Mouse (Mus musculus) mature B cell (primary cell): ENCODE data around the gene Gp9.

Experiments
- in situ Hi-C: fragments of 300-500 bp; cut with MboI; formaldehyde crosslinking; loops from 2 replicates; pipeline ENCODE4 v1.14.3; 2019

Gene Gp9

DNA sequence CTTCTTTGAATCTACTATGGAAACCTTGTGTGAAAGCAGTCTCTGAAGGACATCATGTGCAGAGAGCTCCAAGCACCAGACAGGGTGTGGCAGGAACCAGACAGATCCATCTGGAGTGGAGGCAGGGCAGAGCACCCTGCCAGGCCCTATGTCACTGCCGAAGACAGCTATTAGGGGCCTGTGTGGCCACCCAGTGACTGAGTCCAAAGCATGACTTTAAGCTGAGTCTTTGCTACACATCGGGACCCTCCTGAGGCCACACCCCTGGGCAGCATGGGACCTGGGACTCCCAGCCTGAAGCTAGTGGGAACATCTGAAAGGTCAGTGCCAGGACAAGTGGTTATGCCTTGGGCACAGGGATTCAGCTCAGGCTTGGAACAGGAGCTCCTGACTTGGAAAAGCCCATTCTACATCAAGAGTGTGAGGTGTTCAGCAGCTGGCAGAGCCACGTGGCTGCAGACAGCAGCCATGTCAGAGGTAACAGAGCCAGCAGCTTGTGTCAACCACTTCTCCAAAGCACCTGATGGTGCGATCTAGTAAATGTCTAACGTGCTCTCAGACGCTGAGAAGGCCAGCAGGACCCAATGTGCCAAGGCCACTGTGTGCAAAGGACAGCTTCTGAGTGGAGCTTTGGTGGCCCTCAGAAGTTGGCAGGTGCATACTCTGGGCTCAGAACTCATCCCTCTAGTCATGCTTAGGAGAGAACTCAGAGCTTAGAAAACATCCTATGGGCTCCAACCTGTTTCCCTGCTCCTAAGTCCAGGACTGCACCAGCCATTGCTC is 9.4 kb downstream of the Gp9 start:
- in situ Hi-C loops, result no loop called here

DNA sequence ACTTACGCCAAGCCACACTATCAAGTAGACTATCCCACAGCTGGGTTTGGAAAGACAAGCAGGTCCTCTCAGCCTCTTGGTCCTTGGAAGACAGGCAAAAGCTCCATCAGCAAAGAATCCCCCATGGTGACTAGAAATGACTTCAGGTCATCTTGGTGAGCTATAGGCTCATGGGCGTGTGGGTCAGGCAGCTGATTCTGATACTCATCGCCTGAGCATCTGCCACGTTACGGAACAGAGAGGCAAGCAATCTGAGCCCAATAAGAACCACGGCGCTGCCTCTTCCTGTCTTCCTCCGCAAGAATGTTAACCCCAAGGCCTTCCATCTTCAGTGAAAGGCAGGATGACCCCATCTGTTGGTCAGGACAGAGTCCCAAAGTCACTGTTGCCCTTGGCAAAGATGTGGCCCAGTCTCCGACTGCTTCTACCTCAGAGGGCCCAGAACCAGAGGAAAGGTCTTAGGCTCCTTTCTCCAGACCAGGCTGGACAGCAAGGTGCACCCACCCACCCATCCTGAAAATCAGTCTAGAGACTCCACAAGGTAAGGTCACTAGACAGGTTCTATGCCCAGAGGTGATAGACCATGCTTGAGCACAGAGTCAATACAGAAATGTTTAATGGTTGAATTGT is 10.5 kb downstream of the Gp9 start:
- in situ Hi-C loops, result no loop called here

DNA sequence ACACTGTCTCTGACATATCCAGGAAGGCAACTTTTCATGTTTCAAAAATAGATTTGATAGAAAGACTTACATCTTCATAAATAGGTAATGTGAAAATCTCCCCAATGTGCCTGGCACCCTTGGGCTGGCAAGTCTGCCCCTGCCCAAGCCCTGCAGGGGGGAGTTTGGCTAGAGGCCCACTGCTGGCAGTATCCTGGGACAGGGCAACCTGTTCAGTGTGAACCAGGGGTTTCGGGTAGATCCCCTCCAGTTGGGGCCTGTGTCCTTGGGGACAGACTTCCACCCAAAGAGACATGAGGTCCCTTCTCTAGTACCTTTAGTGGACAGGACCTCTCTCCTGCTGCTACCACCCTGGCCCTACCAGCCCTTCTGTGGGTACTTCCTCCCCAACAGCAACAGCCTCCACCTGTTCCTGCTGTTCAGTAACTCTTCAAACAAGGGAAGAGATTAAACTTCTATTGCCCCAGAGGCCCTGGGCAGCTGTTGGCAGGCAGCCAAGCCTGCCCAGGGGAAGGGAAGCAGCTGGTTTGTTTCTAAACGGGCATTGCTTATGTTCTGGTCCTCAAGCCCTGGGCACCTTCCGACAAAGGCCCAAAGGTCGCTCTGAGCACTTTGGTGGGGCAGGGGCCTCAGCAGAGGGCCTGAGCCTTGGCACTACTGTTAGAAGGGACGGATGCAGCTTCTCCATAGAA is 11.2 kb downstream of the Gp9 start:
- in situ Hi-C loops, result no loop called here

DNA sequence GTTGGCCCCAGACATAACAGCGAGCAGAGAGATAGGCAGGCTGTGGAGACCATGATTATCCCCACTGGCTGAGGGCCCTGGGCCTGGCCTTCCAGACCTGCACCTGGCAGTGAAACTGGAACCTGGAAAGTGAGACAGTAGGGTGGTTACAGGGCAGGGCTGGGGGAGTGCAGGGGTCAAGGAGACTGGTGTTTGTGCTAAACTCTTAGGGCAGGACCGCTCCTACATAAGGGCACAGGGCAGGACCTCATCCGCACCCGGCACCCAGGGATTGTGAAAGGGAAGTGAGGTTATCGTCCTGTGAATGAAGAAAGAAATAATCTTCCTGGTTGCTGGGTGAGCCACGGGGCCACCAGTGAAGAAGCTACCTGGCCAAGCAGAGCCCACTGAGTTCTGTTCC is 11.9 kb downstream of the Gp9 start:
- in situ Hi-C loops, result no loop called here

DNA sequence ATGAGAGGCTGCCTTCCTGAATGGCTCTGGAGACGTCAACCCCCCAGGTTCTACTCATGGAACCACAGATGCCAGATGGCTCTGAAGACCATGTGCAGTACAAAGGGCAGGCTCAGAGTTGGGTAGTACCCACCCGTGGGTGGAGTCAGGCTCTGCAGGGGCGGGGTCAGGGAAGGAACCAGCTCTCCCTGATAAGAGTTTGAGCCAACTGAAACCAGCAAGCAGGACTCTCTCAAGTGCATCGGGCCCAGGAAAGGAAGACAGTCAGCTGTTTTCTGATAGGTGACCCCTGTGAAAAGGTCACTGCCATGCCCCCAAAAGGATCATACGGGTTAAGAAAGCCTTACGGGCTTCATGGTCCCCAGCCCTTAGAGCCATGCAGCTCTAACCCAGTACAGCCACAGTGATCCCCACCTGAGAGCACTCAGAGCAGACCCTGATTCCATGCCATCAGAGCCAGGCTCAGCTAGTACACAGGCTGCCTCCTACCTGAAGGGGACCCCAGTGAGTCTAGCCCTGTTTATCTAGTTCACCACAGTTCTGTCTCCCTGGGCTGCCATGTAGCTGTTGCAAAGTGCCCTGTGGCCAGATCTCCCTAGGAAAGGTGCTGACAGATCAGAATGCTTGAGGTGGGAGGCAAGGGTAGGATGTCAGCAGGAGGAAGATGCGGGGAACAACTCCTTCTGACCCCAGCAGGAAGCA is 13.1 kb downstream of the Gp9 start:
- in situ Hi-C loops, result no loop called here

DNA sequence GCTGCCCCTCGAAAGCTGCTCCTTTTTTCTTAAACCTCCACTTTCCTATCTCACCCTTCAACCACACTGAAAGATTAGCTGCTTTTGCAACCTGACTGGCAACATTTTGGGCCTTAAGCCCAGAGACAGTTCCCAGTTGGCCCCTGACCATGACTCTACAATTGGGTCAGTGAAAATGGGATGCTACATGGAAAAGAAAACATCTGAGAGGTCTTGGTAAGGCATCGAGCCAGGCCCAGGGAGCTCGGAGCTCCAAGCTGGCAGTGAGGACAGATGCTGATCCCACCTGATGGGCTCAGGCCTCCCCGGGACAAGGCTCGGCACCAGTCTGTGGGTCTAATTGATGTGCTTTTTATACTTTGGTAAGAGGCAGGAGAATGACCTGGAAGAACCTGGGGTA is 14.0 kb downstream of the Gp9 start:
- in situ Hi-C loops, result no loop called here

DNA sequence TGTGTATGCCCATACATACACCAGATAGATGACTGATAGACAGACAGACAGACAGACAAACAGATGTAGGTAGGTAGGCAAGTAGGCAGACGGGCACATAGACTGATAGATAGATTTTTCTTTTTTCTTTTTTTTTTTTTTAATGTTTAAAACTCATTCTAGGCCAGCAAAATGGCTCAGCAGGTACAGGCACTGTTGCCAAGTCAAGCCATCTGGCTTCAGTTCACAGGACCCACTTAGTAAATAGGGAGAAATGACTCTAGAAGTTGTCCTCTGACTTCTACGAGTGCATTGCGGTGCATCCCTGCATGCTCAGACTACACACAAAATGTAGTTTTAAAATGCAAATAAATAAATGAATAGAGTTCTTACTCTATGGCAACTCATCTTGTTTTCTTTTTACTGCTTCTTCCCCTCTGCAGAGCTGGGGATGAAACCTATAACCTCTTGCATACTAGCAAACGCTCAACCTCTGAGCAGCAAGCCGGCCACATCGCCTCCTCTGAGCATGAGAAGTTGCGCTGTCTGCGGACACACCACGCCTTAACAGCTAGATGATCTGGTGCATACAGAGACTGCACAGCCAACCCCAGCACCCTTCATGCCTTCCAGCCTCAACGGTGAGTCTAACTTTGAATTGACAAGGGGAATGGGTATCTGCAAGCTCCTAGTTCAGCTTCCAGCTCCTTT is 16.1 kb downstream of the Gp9 start:
- in situ Hi-C loops, result no loop called here

DNA sequence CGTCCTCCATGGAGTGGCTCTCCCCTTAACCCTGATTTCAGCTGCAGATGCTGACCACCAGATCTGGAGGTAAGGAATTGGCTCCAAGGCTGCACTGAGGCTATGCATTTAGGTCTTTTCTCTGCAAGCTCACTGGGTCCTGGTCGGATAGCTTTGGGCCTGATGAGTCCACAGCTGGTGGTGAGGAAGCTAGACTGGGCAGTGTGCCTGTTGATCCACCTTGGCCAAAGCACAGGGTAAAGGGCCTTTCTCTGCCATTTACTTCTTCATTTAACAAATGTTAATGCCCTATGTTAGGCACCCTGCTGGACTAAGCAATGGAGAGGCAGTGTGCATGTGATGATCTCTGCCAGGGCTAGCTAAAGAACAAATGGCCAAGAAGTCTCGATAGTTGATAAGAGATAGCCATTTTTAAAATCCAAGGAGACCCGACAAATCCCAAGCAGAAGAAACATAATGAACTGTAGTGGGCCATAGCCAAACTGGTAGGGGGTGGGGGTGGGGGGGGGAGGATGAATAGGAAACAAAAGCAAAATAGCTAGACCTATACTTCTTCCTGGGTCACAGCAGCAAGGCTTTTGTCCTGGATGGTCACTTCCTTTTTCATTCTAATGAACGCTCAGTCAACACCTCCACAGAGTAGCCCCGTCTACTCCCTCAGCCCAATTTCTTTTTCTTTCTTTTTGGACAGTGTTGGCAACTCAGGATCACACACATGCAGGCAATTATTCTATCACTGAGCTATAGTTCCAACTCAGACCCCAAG is 17.7 kb downstream of the Gp9 start:
- in situ Hi-C loops, result no loop called here

DNA sequence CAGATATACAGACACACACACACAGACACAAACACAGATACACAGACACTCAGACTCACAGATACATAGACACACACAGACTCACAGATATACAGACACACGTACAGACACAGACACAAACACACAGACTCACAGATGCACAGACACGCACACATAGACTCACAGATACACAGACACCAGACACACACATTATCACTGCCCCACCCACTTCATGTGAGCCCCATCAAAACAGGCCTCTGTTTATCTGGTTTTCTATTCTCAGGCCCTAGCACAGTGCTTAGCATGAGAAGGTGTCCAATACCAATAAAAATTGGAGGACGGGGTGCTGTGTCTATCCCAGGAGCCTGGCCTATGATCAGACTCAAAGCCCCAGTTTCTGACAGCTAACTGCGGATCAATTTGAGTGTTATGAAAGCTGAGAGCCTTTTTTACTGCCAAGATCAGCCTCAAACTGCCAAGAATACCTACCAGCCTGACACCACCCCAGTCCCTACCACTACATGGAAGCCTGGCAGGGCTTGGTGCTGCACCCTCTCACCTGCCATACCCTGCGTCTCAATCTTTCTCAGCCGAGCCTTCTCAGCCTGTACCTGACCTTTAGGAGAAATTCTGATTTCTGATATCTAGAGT is 18.5 kb downstream of the Gp9 start:
- in situ Hi-C loops, result no loop called here

DNA sequence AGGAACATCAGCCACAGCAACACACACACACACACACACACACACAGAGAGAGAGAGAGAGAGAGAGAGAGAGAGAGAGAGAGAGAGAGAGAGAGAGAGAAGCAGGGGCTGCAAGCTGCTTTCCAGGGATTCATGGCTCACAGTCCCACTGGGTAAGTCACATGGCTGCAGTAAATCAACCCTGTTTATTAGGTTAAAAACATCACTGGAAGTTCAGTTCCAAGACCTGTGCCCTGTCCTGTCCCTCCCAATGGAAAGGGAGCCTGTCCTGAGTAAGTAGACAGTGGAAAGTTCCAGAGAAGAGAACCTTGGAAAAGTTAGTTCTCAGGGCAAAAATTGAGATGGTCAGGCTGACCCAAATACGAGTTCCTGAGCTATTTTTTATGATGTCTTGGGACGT is 19.4 kb downstream of the Gp9 start:
- in situ Hi-C loops, result no loop called here

DNA sequence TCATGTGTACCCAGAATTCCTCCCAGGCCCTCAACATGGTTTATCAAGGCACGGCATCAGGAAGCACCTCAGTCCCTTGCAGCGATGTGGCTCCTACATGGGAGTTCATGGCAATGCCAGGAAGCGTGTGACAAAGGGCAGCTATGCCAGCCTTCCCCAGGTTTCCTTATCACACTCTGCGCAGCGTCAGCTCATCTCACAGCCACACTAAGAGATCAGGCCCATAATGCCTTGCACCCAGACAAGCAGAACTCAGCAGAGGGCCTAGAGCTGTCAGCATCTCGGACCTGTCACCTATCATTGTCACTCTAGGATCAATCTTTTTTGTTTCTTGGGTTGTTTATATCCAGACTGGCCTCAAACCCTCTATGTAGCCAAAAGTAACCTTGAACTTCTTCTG is 21.7 kb downstream of the Gp9 start:
- in situ Hi-C loops, result no loop called here

DNA sequence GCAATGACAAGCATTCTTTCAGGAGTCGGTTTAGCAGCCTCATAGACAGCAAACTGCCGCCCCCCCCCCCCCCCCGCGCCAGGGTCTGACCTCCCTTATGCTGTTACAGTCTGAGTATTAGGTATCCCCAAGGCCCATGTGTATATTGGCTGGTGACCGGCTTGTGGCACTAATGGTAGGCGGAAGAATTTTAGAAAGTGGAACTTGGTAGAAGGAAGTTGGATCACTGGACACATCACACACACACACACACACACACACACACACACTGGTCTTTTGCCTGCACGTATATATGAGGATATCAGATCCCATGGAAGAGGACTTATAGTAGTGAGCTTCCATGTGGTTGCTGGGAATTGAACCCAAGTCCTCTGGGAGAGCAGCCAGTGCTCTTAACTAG is 24.6 kb downstream of the Gp9 start:
- in situ Hi-C loops, result no loop called here

DNA sequence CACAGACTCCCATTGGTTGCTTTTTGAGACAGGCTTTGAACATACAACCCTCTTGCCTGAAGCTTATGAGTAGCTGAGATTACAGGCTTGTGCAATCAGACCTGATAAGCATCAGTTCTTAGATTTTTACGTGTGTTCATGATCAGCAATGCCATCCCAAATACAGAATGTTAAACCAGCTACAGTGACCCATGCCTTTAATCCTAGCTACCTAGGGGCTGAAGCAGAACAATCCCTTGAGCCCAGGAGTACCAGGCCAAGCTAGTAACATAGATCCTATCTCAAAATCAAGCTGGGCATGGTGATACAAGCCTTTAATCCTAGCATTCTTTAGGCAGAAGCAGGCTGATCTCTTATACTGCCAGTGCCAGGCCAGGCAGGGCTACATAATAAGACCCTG is 26.2 kb downstream of the Gp9 start:
- in situ Hi-C loops, result no loop called here

DNA sequence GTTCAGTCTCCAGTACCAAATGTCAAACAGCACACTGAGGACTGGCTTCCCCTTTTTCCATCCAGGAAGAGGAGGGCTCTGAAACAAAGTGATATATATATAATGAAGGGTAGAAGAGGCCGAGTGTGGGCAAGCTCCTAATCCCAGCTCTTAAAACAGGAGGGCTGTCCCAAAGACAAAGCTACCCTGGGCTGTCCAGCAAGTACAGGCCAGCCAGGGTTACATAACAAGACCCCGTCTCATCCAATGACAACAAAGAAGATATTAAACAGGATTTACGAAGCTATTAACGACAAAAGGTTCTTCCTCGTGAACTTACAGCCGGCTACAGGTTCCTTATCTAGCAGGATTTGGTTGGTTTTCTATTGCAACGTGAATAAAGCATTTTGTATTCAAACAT is 27.0 kb downstream of the Gp9 start:
- in situ Hi-C loops, result no loop called here

DNA sequence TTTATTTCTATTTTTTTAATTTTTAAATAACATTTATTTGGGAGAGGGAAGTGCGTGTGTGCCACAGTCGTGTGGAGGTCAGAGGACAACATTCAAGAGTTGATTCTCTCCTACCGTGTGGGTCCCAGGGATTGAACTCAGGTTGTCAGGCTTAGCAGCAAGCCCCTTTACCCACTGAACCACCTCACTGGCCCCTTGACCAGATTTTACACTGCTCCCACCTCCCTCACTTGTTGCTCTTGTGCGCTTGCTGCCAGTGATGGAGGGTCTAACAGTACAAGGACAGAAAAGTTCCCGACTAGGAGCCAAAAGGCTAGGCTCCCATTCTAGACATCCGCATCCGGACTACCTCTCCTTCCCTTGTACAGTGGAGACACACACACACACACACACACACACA is 27.6 kb downstream of the Gp9 start:
- in situ Hi-C loops, result no loop called here

DNA sequence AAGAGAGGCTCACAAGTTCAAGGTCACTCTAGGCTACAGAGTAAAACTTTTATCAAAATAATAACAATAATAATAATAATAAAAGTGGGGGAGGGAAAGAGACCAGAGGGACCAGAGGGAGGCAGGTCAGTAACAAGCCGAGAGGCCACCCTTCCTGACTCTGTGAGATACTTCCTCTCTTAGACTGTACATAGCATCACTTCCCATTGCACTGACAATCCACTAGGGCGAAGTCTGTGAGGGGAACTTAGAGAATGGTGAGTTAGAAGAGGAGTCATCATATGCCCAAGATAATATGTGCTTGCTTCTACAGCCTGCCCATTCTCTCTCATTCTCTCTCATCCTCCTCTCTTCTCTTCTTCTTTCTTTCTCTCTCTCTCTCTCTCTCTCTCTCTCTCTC is 28.2 kb downstream of the Gp9 start:
- in situ Hi-C loops, result no loop called here

DNA sequence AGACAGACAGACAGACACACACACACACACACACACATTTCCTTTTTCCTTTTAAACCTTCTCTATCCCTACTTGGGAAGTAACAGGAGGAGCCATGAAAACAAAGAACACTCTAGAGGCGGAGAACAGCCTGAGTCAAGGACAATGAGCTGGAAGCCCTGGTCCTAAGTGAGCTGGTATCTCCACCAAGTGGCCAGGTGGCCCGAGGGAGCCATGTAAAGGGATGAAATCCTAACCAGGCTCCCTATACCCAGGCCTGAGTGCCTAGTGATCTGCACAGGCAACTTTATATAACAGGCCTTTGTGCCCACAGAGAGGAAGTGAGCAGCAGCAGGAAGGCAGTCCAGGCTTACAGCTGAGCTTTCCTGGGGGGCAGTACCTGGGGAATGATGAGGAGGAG is 29.0 kb downstream of the Gp9 start:
- in situ Hi-C loops, result no loop called here

DNA sequence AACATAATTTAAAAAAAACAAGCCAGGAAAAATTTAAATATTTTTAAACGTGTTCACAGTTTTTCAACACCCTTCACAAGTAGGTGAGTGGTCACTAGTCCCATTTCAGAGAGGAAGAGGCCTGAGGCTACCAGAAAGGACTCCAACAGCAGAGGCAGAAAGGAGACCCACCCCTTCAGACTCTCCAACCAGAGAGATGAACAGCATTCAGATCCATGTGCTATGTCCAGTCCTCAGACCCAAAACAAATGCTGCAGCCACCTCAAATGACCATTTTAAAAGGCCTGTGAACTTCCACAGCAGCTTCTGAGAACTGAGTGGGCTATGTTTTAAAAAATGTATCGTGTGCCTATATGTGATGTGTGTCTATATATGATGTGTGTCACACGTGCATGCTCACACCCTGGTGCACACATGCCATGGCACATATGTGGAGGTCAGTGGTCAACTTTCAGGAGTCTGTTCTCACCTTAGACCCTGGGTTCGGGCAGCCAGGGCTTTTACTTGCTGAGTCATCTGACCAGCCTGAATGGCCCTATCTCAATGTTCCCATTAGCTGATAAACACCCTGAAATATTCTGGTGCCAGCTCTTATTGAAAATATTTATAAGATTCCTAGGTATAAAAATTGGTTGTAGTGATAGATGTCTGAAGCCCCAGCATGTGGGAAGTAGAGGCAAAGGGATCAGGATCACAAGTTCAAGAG is 30.0 kb downstream of the Gp9 start:
- in situ Hi-C loops, result no loop called here

DNA sequence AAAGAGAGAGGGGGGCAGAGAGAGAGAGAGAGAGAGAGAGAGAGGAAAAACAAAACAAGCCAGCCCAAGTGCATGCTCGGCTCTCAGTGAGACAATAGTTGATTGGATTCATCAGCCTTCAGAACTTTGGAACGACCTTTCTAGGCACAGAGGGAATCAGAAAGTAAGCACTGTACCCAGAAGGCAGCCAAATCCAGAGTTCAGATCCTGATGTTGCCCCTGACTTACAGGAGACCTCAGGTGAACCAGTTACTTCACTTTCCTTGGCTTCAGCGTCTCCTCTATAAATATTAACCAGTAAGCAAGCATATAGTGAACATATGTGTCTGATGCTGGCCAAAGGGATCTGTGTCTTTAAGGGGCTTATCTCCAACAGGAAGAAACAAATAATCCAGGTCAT is 30.6 kb downstream of the Gp9 start:
- in situ Hi-C loops, result no loop called here

DNA sequence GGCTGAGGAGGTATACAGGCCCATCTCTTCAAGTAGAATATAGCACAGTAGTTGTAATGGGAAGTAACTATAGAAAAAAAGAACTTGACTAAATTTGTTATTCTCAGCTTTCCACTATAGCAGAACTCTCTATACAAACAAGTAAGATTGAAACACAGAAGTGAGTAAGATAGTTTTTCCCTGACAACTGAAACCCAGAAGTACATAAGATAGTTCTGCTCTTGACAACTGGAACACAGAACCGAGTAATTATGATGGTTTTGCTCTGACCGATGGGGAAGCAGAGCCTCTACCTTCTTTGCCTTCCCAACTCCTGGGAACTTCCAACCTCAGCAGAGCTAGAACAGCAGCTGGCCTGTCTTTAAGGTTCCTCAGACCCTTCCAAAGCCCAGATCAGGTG is 31.3 kb downstream of the Gp9 start:
- in situ Hi-C loops, result no loop called here
